Mouse (Mus musculus) kidney, postnatal 4 days (tissue): Measurements from ENCODE around the gene Usp29.
"Not testable (repeated sequence)": the region's sequence is repeated elsewhere in the genome, so short reads cannot be mapped to it uniquely, and the experiment has no call there.

ENCODE experiments used
- DNase-seq, 2 experiments: peaks; one replicate each; pipeline ENCODE4 v3.0.0; 2021; ENCODE audit warnings: mixed read lengths in 2 of 2

Gene Usp29

GRCm38 (mm10) chr7:6879512-6880164 lies 149.3 kb downstream of the Usp29 start:
- DNase-seq = no peak

- not testable (repeated sequence) for DNase-seq
Measured at GRCm38 (mm10) chr7:6880918-6881317, 150.5 kb downstream of the Usp29 start.

- DNase-seq = no peak
Measured at GRCm38 (mm10) chr7:6881473-6882046, 151.2 kb downstream of the Usp29 start.

GRCm38 (mm10) chr7:6883376-6884147 lies 153.2 kb downstream of the Usp29 start:
- no peak for DNase-seq

- DNase-seq = peak in 1 of 2 experiments; percentile 8
Measured at GRCm38 (mm10) chr7:6885416-6885815, 155.0 kb downstream of the Usp29 start.

- DNase-seq = no peak
Measured at GRCm38 (mm10) chr7:6886896-6887295, 156.5 kb downstream of the Usp29 start.

- no peak for DNase-seq
Measured at GRCm38 (mm10) chr7:6889871-6890270, 159.5 kb downstream of the Usp29 start.

GRCm38 (mm10) chr7:6891206-6891605 lies 160.8 kb downstream of the Usp29 start:
- DNase-seq = no peak

- DNase-seq = peak; percentile 35 to 51
Measured at GRCm38 (mm10) chr7:6897021-6897420, 166.6 kb downstream of the Usp29 start.

GRCm38 (mm10) chr7:6900672-6901071 lies 170.3 kb downstream of the Usp29 start:
- DNase-seq = no peak

- DNase-seq = no peak
Measured at GRCm38 (mm10) chr7:6903489-6903888, 173.1 kb downstream of the Usp29 start.

- DNase-seq = no peak
Measured at GRCm38 (mm10) chr7:6910527-6910926, 180.1 kb downstream of the Usp29 start.

- DNase-seq = no peak
Measured at GRCm38 (mm10) chr7:6911731-6912130, 181.4 kb downstream of the Usp29 start.

- DNase-seq = peak; percentile 70 to 78
Measured at GRCm38 (mm10) chr7:6913439-6914380, 183.3 kb downstream of the Usp29 start.

GRCm38 (mm10) chr7:6917126-6917525 lies 186.7 kb downstream of the Usp29 start:
- DNase-seq = no peak

GRCm38 (mm10) chr7:6918267-6918666 lies 187.9 kb downstream of the Usp29 start:
- DNase-seq = peak; percentile 96 to 97

GRCm38 (mm10) chr7:6919131-6919870 lies 188.9 kb downstream of the Usp29 start:
- DNase-seq = no peak

- no peak for DNase-seq
Measured at GRCm38 (mm10) chr7:6923515-6923914, 193.1 kb downstream of the Usp29 start.

GRCm38 (mm10) chr7:6925926-6926730 lies 195.8 kb downstream of the Usp29 start:
- DNase-seq = no peak

GRCm38 (mm10) chr7:6926731-6926995 lies 196.3 kb downstream of the Usp29 start:
- no peak for DNase-seq

- DNase-seq = no peak
Measured at GRCm38 (mm10) chr7:6929286-6929685, 198.9 kb downstream of the Usp29 start.
